Comparison of ENCODE assay signal across 25 mouse cellular contexts in genomic region chr2:155523706-155524105, GRCm38 (mm10).
"Had no signal": no experiment of that assay in that cellular context is flagged by ENCODE, and none has a peak within 500 bp of the region (broad histone marks: within the 10 kb centered on the region; RNA-seq: fewer than 3 reads in every experiment).

No protein-coding gene starts in this region.

- H3K9me3 ChIP-seq: kidney, embryonic 15.5 days; limb, embryonic 10.5 days; limb, embryonic 13.5 days; liver, embryonic 15.5 days; megakaryocyte, embryonic 14.5 days; midbrain, embryonic 10.5 days; midbrain, embryonic 13.5 days; neural tube, embryonic 12.5 days; neural tube, embryonic 15.5 days had no signal

- DNase-seq: kidney, adult 11 months; kidney, adult 8-10 months; kidney, postnatal 10 days; kidney, postnatal 4 days; layer of hippocampus, adult 9-11 months; liver; lung, adult 2 months; lung, postnatal 14 days; lung, postnatal 4 days; right cerebral cortex, adult 18-20 months; right cerebral cortex, postnatal 14 days; right cerebral cortex, postnatal 4 days; thymus, adult 2 months; thymus, postnatal 14 days; thymus, postnatal 4 days had no signal

- H3K9ac ChIP-seq: kidney, embryonic 15.5 days; limb, embryonic 13.5 days; liver, embryonic 15.5 days; midbrain, embryonic 13.5 days; neural tube, embryonic 12.5 days; neural tube, embryonic 15.5 days had no signal

- H3K27ac ChIP-seq: kidney, embryonic 15.5 days; limb, embryonic 10.5 days; limb, embryonic 13.5 days; liver, embryonic 15.5 days; midbrain, embryonic 10.5 days; midbrain, embryonic 13.5 days; neural tube, embryonic 12.5 days; neural tube, embryonic 15.5 days; stomach, postnatal 0 days had no signal

- ATAC-seq: midbrain, embryonic 13.5 days had no signal

- H3K4me3 ChIP-seq: kidney, embryonic 15.5 days; limb, embryonic 10.5 days; limb, embryonic 13.5 days; liver, embryonic 15.5 days; megakaryocyte, embryonic 14.5 days; midbrain, embryonic 10.5 days; midbrain, embryonic 13.5 days; neural tube, embryonic 12.5 days; neural tube, embryonic 15.5 days had no signal

- H3K27me3 ChIP-seq: kidney, embryonic 15.5 days; limb, embryonic 13.5 days; liver, embryonic 15.5 days; megakaryocyte, embryonic 14.5 days; midbrain, embryonic 13.5 days; neural tube, embryonic 12.5 days; neural tube, embryonic 15.5 days had no signal

- H3K36me3 ChIP-seq: kidney, embryonic 15.5 days; limb, embryonic 10.5 days; limb, embryonic 13.5 days; midbrain, embryonic 10.5 days; midbrain, embryonic 13.5 days; neural tube, embryonic 12.5 days; neural tube, embryonic 15.5 days had no signal

- H3K4me2 ChIP-seq: kidney, embryonic 15.5 days; limb, embryonic 13.5 days; liver, embryonic 15.5 days; midbrain, embryonic 13.5 days; neural tube, embryonic 12.5 days; neural tube, embryonic 15.5 days had no signal
